Mouse (Mus musculus): ENCODE results near the gene Crygs.
"Not testable (repeated sequence)": the region's sequence is repeated elsewhere in the genome, so short reads cannot be mapped to it uniquely, and the experiment has no call there.

Crygs gene

GRCm38 (mm10) chr16:22782686-22783085 lies 28.7 kb downstream of the Crygs start:
- DNase-seq: no peak

DNA sequence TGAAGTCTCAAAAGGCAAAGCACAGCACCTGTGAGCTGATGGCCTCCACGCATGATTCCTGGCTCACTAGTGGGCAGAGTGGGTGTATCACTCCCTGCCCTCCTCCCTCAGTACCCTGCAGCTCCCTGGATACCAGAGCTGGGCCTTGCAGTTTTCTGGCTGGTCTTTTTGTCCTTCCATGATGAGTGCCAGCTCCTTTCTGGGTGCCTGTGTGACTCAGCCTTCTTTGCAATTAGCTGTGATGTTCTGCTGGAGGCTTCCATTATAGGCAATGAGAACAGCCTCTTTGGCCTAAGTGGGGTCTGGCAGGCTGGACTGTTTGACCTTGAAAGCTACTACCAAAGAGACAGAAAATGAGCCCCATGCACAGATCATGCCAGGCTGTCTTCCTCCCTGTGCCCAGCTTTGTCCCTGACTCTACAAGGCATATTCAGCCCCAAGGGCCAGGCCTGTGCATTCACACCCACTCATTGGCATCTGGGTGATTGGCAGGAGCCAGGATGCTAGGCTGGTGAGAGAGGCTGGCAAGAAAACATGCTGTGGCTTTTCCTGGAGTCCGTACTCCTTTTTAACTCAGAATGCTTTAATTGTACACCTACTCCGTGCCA lies 32.0 kb downstream of the Crygs start:
- DNase-seq: no peak

DNA sequence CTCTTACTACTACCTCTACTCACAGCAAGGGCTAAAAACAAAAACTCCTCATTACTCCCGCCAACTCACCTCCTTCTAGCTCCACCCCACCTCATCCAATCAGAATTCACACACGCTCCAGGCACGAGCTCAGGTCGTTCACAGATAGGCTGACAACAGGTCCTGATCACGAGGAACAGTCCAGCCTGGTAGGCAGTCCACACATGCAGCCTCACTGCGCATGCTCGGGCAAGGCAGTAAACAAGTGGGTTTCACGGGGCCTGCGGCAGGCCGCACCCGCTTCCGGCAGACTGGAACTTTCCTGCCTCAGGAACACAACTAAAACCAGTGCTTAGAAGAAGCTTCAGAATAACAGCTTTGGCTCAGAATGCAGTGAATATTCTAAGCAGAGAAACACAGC lies 33.1 kb downstream of the Crygs start:
- not testable (repeated sequence) for DNase-seq

DNA sequence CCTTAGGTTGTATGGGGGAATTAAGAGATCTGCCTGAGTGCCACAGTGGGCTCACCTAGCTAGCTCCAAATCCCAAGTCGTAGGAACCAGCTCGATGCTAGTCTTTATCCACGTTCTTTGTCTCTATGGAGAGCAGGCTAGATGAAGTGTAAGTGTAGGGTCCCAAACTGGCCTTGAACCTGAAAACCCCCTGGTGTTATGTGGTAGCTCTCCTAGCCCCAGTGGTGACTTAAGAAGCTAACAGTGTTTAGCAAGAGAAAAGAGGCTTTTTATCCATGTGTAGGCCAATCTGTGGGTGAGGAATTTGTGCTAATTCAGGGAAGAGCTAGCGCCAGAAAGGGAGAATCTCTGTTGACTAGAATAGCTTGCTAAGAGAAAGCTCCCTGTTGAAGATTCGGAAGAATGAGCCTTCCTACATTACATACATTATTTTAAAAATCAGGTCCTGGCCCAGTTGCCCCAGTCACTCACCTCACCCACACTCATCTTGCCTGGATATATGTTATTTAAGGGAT lies 35.8 kb downstream of the Crygs start:
- no peak for DNase-seq

DNA sequence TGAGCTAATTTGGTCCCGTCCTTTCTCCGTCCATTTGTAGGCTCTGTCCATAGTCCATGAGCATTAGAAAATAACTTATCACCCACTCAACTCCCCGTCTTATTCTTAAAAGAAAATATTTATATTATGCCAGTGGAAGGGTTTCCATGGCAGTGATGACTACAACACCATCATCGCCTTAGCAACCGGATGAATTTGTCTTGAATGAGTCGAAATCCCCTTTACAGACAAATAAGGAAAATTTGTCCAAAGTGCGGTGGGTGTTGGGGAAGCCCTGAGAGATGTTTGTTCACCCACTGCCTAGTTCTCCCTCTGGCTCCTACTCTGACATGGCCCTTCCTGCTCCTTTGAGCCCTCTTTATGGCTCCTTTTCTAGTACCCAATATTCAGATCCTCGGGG lies 42.7 kb downstream of the Crygs start:
- DNase-seq: no peak

- no peak for DNase-seq
Observed at GRCm38 (mm10) chr16:22767405-22767804, 44.0 kb downstream of the Crygs start.

DNA sequence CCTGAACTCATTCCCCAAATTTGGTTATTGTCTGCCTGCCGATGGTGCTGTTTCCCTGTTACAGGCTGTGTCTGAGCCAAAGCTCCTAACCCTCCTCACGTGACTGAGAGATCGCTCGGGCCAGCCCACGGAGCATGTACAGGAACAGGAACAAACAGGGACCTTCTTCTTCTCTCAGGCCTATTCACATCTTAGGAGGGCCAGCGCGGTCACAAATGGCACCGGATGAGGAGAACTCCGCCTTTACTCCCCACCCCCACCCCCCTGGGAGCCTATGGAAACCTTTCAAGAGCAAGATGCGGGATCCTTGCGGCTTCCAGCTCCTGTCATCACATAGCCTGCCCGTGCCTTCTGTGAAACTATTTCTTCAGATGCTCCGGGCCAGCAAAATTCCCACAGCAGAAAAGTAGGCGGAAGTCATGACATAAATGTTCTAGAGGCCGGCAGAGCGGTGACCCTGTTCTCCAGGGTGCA lies 44.6 kb downstream of the Crygs start:
- DNase-seq: no peak

GRCm38 (mm10) chr16:22765531-22765930 lies 45.8 kb downstream of the Crygs start:
- no peak for DNase-seq
